Mouse (Mus musculus): ENCODE data around the gene AL607142.1.

The AL607142.1 gene

GRCm38 (mm10) chr4:120058157-120058556, 6.6 kb upstream of the AL607142.1 start:
- DNase-seq: no peak

GRCm38 (mm10) chr4:120058794-120059193, 6.0 kb upstream of the AL607142.1 start:
- no peak for DNase-seq

- DNase-seq: no peak
Measured at GRCm38 (mm10) chr4:120061727-120062126, 3.1 kb upstream of the AL607142.1 start.

- no peak for DNase-seq
Measured at GRCm38 (mm10) chr4:120062198-120062597, 2.6 kb upstream of the AL607142.1 start.

- no peak for DNase-seq
Measured at GRCm38 (mm10) chr4:120062754-120063153, 2.0 kb upstream of the AL607142.1 start.

- DNase-seq: no peak
Measured at GRCm38 (mm10) chr4:120063353-120064124, 1.3 kb upstream of the AL607142.1 start.

- DNase-seq: no peak
Measured at GRCm38 (mm10) chr4:120066841-120067591, 2.2 kb downstream of the AL607142.1 start.

GRCm38 (mm10) chr4:120067592-120068235, 2.9 kb downstream of the AL607142.1 start:
- DNase-seq: no peak

GRCm38 (mm10) chr4:120068883-120069581, 4.2 kb downstream of the AL607142.1 start:
- DNase-seq: no peak

- DNase-seq: no peak
Measured at GRCm38 (mm10) chr4:120069582-120069980, 4.8 kb downstream of the AL607142.1 start.

GRCm38 (mm10) chr4:120071411-120071810, 6.6 kb downstream of the AL607142.1 start:
- DNase-seq: no peak

GRCm38 (mm10) chr4:120071842-120072507, 7.2 kb downstream of the AL607142.1 start:
- no peak for DNase-seq

- DNase-seq: no peak
Measured at GRCm38 (mm10) chr4:120074061-120074460, 9.3 kb downstream of the AL607142.1 start.

GRCm38 (mm10) chr4:120077322-120077721, 12.5 kb downstream of the AL607142.1 start:
- DNase-seq: no peak

GRCm38 (mm10) chr4:120082527-120082926, 17.7 kb downstream of the AL607142.1 start:
- DNase-seq: no peak

GRCm38 (mm10) chr4:120083700-120084099, 18.9 kb downstream of the AL607142.1 start:
- DNase-seq: no peak

GRCm38 (mm10) chr4:120089536-120089935, 24.7 kb downstream of the AL607142.1 start:
- no peak for DNase-seq

- no peak for DNase-seq
Measured at GRCm38 (mm10) chr4:120091997-120092783, 27.4 kb downstream of the AL607142.1 start.

GRCm38 (mm10) chr4:120096935-120097334, 32.1 kb downstream of the AL607142.1 start:
- no peak for DNase-seq

GRCm38 (mm10) chr4:120101186-120101585, 36.4 kb downstream of the AL607142.1 start:
- DNase-seq: no peak

GRCm38 (mm10) chr4:120104599-120104998, 39.8 kb downstream of the AL607142.1 start:
- peak; percentile 78 to 80 for DNase-seq

GRCm38 (mm10) chr4:120106362-120106761, 41.6 kb downstream of the AL607142.1 start:
- DNase-seq: no peak

Data from B cell, adult 2 months (primary cell).